Mouse (Mus musculus) E14TG2a.4 (cell line): ENCODE results near the gene Ssc4d.

Experiments
- H3K27me3 ChIP-seq: 2 replicates; pipeline ENCODE4 v1.6.1; 2014; ENCODE audit warnings: low read length, control low read depth; ENCODE audit not compliant: insufficient read depth
- H3K36me3 ChIP-seq: 2 replicates; pipeline ENCODE4 v1.6.1; 2014; ENCODE audit warnings: low read length, control low read depth; ENCODE audit not compliant: insufficient read depth
- H3K4me1 ChIP-seq: replicated peaks from 2 replicates; pipeline ENCODE4 v1.6.1; 2014; ENCODE audit warnings: low read depth, low read length, control low read depth
- H3K4me3 ChIP-seq: replicated peaks from 2 replicates; pipeline ENCODE4 v1.5.1; 2014; ENCODE audit warnings: mild to moderate bottlenecking, low read length
- H3K9me3 ChIP-seq: 2 replicates; pipeline ENCODE4 v1.6.1; 2014; ENCODE audit warnings: low read length, control low read depth
- CTCF ChIP-seq: conservative IDR thresholded peaks from 2 replicates; pipeline ENCODE4 v1.5.1; 2014; ENCODE audit warnings: low read length
- NANOG ChIP-seq: IDR thresholded peaks from 2 replicates; pipeline ENCODE4 v1.6.1; 2014; ENCODE audit warnings: borderline replicate concordance, low read length, mixed read lengths
- POU5F1 ChIP-seq: IDR thresholded peaks from 2 replicates; pipeline ENCODE4 v1.6.1; 2014; ENCODE audit warnings: low read length, borderline replicate concordance

Ssc4d gene

DNA sequence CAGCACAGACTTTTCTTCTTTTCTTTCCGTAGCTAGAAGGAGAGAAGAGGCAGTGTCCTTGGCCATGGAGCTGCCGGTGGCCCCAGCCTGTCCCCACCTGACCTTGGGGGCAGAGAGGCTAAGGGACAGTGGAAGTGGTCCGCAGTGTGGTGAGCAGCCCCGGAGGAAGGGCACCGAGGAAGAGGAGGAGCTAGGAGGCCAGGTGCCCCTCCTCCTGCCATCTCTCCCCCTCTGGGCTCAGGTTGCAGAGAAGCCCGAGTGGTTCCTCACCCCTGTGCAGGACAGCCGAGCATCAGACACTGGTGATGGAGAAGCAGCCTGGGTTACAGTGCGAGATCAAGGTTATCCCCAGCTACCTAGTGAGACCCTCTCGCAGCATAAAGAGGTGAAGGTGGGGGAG lies at the start of gene Ssc4d:
Gene Ssc4d (minus strand): TSS at position 167 of the 400 bp plus-strand sequence.
- Histone ChIP-seq H3K9me3 (peaks cover 12% of the 10 kb centered on the region), H3K27me3 (no peaks in the 10 kb centered on the region), H3K4me1 (peaks cover 65% of the 10 kb centered on the region), H3K36me3 (no peaks in the 10 kb centered on the region), H3K4me3 (no peak within 1 kb of the TSS)
- TF ChIP-seq POU5F1 (no peak), CTCF (no peak), NANOG (no peak)

DNA sequence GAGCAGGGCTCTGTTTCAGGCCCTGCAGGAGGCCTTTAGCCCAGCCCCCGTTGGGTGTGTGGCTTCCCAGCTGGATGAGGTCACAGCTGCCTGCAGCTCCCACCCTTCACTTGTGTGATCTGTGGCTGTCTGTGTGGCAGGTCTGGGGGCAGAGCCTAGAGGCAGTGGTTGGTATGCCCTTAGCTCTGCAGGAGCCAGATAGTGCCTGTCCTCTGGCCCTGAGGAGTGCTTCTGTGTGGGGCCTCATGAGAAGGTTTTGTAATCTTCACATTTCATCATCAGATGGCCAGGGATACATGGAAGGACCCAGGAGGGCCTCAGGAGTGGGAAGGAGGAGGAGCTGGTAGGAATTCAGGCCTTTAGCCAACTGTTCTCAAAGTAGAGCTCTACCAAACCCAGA lies 45.6 kb upstream of the Ssc4d start:
- no peak for TF ChIP-seq CTCF
- no peak for TF ChIP-seq POU5F1
- TF ChIP-seq NANOG, result no peak
- H3K36me3 ChIP-seq, result peaks cover 32% of the 10 kb centered on the region
- no peaks in the 10 kb centered on the region for H3K9me3 ChIP-seq
- no peaks in the 10 kb centered on the region for H3K27me3 ChIP-seq
- H3K4me1 ChIP-seq, result peaks cover 80% of the 10 kb centered on the region
- H3K4me3 ChIP-seq, result no peak overlapping the region

DNA sequence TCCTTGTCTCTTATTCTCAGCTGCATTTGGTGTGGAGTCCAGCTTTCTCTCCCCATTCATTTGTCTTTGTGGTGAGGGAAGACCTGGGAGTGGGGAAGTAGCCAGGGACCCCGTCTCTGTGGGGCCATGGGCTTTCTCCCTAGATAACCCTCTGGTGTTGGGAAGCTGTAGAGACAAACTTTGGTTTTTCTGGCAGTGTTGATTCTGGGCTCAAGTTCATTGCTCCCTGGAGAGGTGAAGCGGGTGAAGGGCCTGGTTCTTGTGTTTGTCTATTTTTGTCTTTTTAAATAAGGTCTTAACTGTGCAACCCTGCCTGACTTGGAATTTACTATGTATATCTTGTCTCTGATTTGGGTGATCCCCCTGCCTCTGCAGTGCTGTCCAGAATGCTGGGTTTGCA lies 44.4 kb upstream of the Ssc4d start:
- no peak for TF ChIP-seq CTCF
- TF ChIP-seq POU5F1, result no peak
- TF ChIP-seq NANOG, result no peak
- H3K36me3 ChIP-seq, result peaks cover 23% of the 10 kb centered on the region
- no peaks in the 10 kb centered on the region for H3K27me3 ChIP-seq
- H3K4me1 ChIP-seq, result peaks cover 91% of the 10 kb centered on the region
- no peak overlapping the region for H3K4me3 ChIP-seq
- no peaks in the 10 kb centered on the region for H3K9me3 ChIP-seq

DNA sequence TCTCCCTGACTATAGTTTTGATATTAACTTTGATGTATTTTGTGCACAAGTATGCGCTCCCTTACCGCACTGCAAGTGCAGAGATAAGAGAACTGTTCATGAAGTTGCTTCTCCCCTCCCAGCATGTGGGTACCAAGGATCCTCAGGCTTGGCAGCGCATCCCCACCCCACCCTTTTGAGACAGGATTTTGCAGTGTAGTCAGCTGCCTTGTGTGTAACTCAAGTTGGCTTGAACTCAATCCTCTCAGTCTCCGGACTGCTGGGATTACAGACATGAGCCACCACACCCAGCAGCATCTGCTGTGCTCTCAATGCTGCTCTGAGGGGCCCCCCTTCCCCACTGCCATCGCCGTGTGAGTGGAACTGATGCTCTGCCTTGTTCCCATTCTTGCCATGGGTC lies 42.9 kb upstream of the Ssc4d start:
- TF ChIP-seq CTCF, result no peak
- no peak for TF ChIP-seq POU5F1
- no peak for TF ChIP-seq NANOG
- Histone ChIP-seq H3K27me3 (no peaks in the 10 kb centered on the region), H3K36me3 (peaks cover 38% of the 10 kb centered on the region), H3K9me3 (no peaks in the 10 kb centered on the region), H3K4me3 (no peak overlapping the region), H3K4me1 (peaks cover 98% of the 10 kb centered on the region)

DNA sequence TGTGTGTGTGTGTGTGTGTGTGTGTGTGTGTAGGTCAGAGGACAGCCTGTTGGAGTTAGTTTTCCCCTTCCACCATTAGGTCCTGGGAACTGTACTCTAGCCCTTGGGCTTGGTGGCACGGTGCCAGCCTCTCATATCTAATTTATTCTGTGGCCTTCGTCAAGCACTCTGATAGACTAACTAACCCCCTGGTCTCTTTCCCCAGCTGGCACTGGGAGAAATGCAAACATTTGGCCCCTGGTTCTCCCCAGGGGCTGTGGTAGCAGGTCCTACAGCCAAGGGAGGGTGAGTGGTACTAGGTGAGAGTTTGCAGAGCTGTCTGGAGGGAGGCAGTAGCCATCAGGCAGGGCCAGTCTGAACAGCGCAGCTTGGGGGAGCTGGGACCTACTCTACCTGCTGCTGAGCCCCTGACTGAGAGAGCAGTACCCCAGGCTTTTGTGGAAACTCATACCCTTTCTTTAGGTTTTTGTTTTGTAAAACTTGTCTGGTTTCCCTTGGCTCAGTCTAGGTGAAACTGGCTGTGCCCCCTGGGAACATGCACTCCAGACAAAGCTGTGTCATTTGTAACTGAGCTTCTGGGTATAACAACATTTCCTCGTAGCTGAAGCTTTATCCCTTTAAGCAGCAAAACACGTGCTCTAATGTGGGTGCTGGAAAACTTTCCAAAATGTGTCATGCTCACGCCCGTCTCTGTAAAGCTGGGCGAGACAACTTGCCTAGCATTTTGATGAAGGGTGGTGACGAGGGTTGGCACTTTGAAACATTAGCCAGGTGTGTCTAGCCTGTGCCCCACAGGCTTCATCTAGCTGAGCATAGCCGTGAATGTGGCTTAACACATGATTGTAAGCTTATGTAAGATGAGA lies 41.9 kb upstream of the Ssc4d start:
- H3K36me3 ChIP-seq, result peaks cover 42% of the 10 kb centered on the region
- H3K27me3 ChIP-seq, result no peaks in the 10 kb centered on the region
- peaks cover 92% of the 10 kb centered on the region for H3K4me1 ChIP-seq
- TF ChIP-seq NANOG (peak; percentile 24; the same call in 1 of the 2 replicates), POU5F1 (0 out of 2 replicates have a peak, but pooled peaks have one; percentile 48), CTCF (no peak)
- no peak overlapping the region; the same call in 1 of the 2 replicates for H3K4me3 ChIP-seq
- H3K9me3 ChIP-seq, result no peaks in the 10 kb centered on the region

DNA sequence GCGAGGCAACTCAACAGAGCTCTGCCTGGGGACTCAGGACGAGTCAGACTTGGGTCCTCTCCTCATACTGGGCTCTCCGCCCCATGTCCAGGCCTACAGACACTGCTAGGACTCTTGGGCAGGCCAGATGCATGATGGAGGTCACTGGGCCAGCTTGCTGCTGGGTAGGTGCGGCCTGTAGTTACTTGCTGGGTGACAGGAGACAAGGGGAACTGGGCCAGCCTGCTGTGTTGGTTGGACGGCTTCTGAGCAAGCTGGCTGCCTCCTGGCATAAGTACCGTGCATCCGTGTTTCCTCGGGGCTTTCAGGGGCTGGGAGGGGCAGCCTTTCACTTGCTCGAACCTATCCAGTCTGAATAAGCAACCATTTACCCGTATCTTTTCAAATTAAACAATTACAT lies 41.3 kb upstream of the Ssc4d start:
- no peaks in the 10 kb centered on the region for H3K9me3 ChIP-seq
- peaks cover 86% of the 10 kb centered on the region for H3K4me1 ChIP-seq
- peak overlapping the region; percentile 39; the same call in 1 of the 2 replicates for H3K4me3 ChIP-seq
- no peak for TF ChIP-seq NANOG
- TF ChIP-seq POU5F1, result no peak
- no peak for TF ChIP-seq CTCF
- H3K27me3 ChIP-seq, result no peaks in the 10 kb centered on the region
- H3K36me3 ChIP-seq, result peaks cover 47% of the 10 kb centered on the region

DNA sequence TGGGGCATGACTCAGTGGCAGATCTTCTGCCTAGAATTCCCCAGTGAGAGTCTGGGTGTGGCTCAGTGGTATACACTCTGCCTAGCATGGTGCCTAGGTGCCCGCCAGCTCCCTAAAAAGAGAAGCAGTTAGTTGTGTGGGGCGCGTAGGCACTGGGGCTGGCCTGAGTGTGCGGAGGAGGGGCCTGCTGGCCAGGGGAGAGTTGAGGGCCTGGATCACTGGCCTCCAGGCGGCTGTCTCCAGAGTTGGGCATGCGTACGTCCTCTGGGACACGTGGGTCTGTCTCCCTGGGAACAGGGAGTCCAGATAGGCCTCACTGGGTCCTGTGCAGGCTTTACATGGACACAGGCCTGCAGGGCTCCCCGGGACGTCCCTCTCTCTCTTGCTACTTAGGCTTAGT lies 40.5 kb upstream of the Ssc4d start:
- no peaks in the 10 kb centered on the region for H3K27me3 ChIP-seq
- peaks cover 47% of the 10 kb centered on the region for H3K36me3 ChIP-seq
- H3K4me3 ChIP-seq, result 0 out of 2 replicates have a peak overlapping the region, but pooled peaks have one; percentile 39
- H3K9me3 ChIP-seq, result no peaks in the 10 kb centered on the region
- TF ChIP-seq POU5F1 (no peak), NANOG (no peak), CTCF (no peak)
- peaks cover 83% of the 10 kb centered on the region for H3K4me1 ChIP-seq

DNA sequence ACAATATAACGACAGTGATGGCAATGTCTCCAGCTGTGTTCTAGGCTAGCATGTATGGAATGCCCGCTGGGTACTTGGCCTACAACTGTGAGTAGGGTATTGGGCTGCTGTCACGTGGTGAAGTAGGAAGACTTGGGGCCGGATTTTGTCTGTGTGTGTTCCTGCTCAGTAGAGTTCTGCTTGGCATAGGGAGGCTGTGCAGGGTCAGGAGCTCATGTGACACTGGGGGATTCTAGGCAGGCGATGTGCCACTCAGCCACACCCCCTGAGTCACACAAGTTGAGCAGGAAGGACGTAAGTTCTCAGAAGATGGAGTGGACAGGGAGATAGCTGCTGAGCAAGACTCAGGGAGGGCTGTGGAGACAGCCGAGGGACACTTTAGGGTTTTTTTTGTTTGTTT lies 33.4 kb upstream of the Ssc4d start:
- TF ChIP-seq CTCF, result no peak
- Histone ChIP-seq H3K9me3 (no peaks in the 10 kb centered on the region), H3K4me3 (no peak overlapping the region), H3K4me1 (peaks cover 57% of the 10 kb centered on the region), H3K27me3 (no peaks in the 10 kb centered on the region), H3K36me3 (peaks cover 63% of the 10 kb centered on the region)

DNA sequence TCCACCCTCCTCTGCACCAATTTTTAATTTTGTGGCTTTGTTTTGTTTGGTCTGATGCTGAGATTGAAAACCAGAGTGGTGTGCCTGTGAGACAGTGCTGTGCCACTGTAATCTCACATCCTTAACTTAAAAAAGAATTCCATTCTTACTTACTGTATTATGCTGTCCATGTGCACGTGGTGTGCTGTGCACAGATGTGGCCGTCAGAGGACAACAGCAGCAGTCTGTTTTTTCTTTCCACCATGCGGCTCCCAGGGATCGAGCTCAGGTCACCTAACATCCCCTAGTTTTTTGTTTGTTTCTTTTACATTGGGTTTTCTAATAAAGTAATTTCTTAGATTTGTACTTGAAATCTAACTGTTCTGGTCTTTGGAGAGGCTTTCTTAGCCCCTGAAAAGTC lies 30.2 kb upstream of the Ssc4d start:
- TF ChIP-seq NANOG, result no peak
- TF ChIP-seq CTCF, result no peak
- no peak for TF ChIP-seq POU5F1
- Histone ChIP-seq H3K9me3 (peaks cover 5% of the 10 kb centered on the region; the same call in 1 of the 2 replicates), H3K4me1 (peaks cover 62% of the 10 kb centered on the region), H3K4me3 (no peak overlapping the region), H3K36me3 (peaks cover 57% of the 10 kb centered on the region), H3K27me3 (no peaks in the 10 kb centered on the region)
